Comparison of ENCODE assay signal across 19 mouse cellular contexts in genomic region chr1:22274081-22274480, GRCm38 (mm10).
"Had no signal": no experiment of that assay in that cellular context is flagged by ENCODE, and none has a peak within 500 bp of the region (broad histone marks: within the 10 kb centered on the region; RNA-seq: fewer than 3 reads in every experiment).

No protein-coding gene starts in this region.

- H3K9ac ChIP-seq: lung, embryonic 14.5 days; midbrain, embryonic 12.5 days; neural tube, embryonic 13.5 days; neural tube, embryonic 15.5 days had no signal

- H3K27ac ChIP-seq: midbrain, embryonic 10.5 days; midbrain, embryonic 12.5 days; neural tube, embryonic 13.5 days; neural tube, embryonic 15.5 days had no signal

- H3K4me3 ChIP-seq: midbrain, embryonic 10.5 days; midbrain, embryonic 12.5 days; myocyte; neural tube, embryonic 13.5 days; neural tube, embryonic 15.5 days had no signal

- ATAC-seq: midbrain, embryonic 16.5 days had no signal

- H3K4me1 ChIP-seq: midbrain, embryonic 10.5 days; midbrain, embryonic 12.5 days; neural tube, embryonic 13.5 days; neural tube, embryonic 15.5 days had no signal

- H3K9me3 ChIP-seq: midbrain, embryonic 10.5 days; midbrain, embryonic 12.5 days; neural tube, embryonic 13.5 days; neural tube, embryonic 15.5 days had no signal

- H3K4me2 ChIP-seq: lung, embryonic 14.5 days; midbrain, embryonic 12.5 days; neural tube, embryonic 13.5 days; neural tube, embryonic 15.5 days had no signal

- H3K36me3 ChIP-seq: midbrain, embryonic 10.5 days; midbrain, embryonic 12.5 days; neural tube, embryonic 13.5 days; neural tube, embryonic 15.5 days had no signal

- DNase-seq: lung, adult 18-20 months; lung, embryonic 14.5 days; lung, postnatal 10 days; lung, postnatal 4 days; midbrain, embryonic 14.5 days; retina, postnatal 1 day; right cerebral cortex, adult 18-20 months; right cerebral cortex, postnatal 25 days; right cerebral cortex, postnatal 4 days; spleen, adult 18-20 months; thymus, adult 2 months; thymus, postnatal 25 days; thymus, postnatal 4 days had no signal

- H3K27me3 ChIP-seq: midbrain, embryonic 12.5 days; neural tube, embryonic 13.5 days; neural tube, embryonic 15.5 days had no signal
